ENCODE assay signal across 9 mouse cellular contexts in genomic region chr6:8485414-8486175, GRCm38 (mm10). TPM values are rescaled to one million over a fixed set of nuclear protein-coding genes. Genes with fewer than 3 reads are reported as not detected.
DNase-seq lines count a peak whose midpoint lies in the region; ATAC-seq lines count a peak whose summit lies in the region.
"Had no signal": no experiment of that assay in that cellular context is flagged by ENCODE, and none has a peak within 500 bp of the region (broad histone marks: within the 10 kb centered on the region; RNA-seq: fewer than 3 reads in every experiment).

No protein-coding gene starts in this region.

- peaks cover 47% of the 10 kb centered on the region for H3K4me1 ChIP-seq in liver, embryonic 13.5 days (replicated peaks)
- H3K4me1 ChIP-seq: limb, embryonic 15.5 days had no signal

- peak overlapping the region; percentile 64 for H3K27ac ChIP-seq in liver, embryonic 13.5 days
- H3K27ac ChIP-seq: hindbrain, embryonic 10.5 days; limb, embryonic 15.5 days had no signal

- no peak for ATAC-seq in liver, embryonic 13.5 days (ENCODE audit: low read depth)

- WGBS in liver, embryonic 13.5 days (ENCODE audit: insufficient replicate concordance), result 67% methylated on average over 16 of the region's 16 CpGs

- no peaks in the 10 kb centered on the region for H3K36me3 ChIP-seq in liver, embryonic 13.5 days
- H3K36me3 ChIP-seq: hindbrain, embryonic 10.5 days; limb, embryonic 15.5 days had no signal

- peak overlapping the region; percentile 60; the same call in 1 of the 2 replicates for H3K9ac ChIP-seq in liver, embryonic 13.5 days
- H3K9ac ChIP-seq: limb, embryonic 15.5 days had no signal

- no peaks in the 10 kb centered on the region for H3K9me3 ChIP-seq in liver, embryonic 13.5 days (replicated peaks)
- H3K9me3 ChIP-seq: hindbrain, embryonic 10.5 days; limb, embryonic 15.5 days had no signal

- no peak overlapping the region for H3K4me3 ChIP-seq in liver, embryonic 13.5 days (replicated peaks)
- H3K4me3 ChIP-seq: hindbrain, embryonic 10.5 days; limb, embryonic 15.5 days had no signal

- DNase-seq in 416B (ENCODE audit: low read depth), result peak; percentile 9
- DNase-seq in CD4-positive helper T cell, adult 2 months (ENCODE audit: low read depth, low spot score), result peak; percentile 90
- DNase-seq in liver, embryonic 13.5 days, result no peak
- DNase-seq in spleen, adult 18-20 months, result peak; percentile 50 to 60
- no peak for DNase-seq in urinary bladder, postnatal 25 days (ENCODE audit: low spot score)
- DNase-seq in ovary, postnatal 36 days (ENCODE audit: low spot score), result no peak
- DNase-seq in gastrocnemius, postnatal 10 days, result no peak

- H3K27me3 ChIP-seq in liver, embryonic 13.5 days, result no peaks in the 10 kb centered on the region
- H3K27me3 ChIP-seq: limb, embryonic 15.5 days had no signal

- peak overlapping the region; percentile 30 for H3K4me2 ChIP-seq in liver, embryonic 13.5 days
- H3K4me2 ChIP-seq: limb, embryonic 15.5 days had no signal

RNA-seq across cellular contexts. Expression of gene Glcci1, which starts 23.8 kb away (rescaled TPM):
- 1.1 and 1.5 TPM in 2 replicates for polyA plus RNA-seq in liver, embryonic 13.5 days (2015; fragmentation: Nextera tagmentation; extraction: Ambion mirVana)
- total RNA-seq in gastrocnemius, postnatal 10 days (2021), result 10 to 100 TPM in 1 of 2 experiments, 1 to 10 TPM in 1; 9.9 to 12.9 TPM

Comparison
In these comparisons a context has a peak if more than half of its experiments do, and no peak if none do; other contexts are left out.
1. DNase-seq: peak in 416B (single experiment), CD4-positive helper T cell, adult 2 months (single experiment) and spleen, adult 18-20 months (2 of 2); none in liver, embryonic 13.5 days (single experiment), urinary bladder, postnatal 25 days (single experiment), ovary, postnatal 36 days (single experiment) and gastrocnemius, postnatal 10 days (single experiment).